Mouse (Mus musculus) testis, adult 2 months (tissue): ENCODE results near the gene Nr6a1.

ENCODE experiments used
- CTCF ChIP-seq: fragments of 200-500 bp; IDR thresholded peaks from 2 replicates; pipeline ENCODE4 v1.5.1; 2012; ENCODE audit warnings: low read depth, mild to moderate bottlenecking, inconsistent platforms, low read length, moderate library complexity; ENCODE audit not compliant: control insufficient read depth, insufficient read depth, insufficient replicate concordance
- POLR2A ChIP-seq: fragments of 200-500 bp; IDR thresholded peaks from 2 replicates; pipeline ENCODE4 v1.6.1; 2012; ENCODE audit warnings: low read depth, mild to moderate bottlenecking, inconsistent platforms, low read length, moderate library complexity; ENCODE audit not compliant: control insufficient read depth

DNA sequence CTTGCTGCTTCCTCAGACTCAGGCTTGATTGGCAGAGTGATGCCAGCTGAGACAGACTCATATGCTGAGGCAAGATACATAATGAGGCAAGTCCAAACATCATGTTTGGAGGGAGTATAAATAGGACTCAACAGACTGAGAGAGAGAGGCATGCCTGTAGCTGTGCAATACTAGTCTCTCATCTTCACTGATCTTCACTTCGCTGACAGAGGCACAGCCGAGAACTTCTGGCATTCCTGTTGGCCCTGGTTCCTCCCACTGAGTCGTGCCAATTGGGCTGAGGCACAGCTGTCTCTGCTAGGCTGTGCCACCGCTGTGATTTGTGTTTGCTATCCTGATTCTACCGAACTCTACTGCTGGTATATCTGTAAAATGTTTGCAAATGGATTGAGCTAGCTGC, 21.4 kb downstream of the Nr6a1 start:
- TF ChIP-seq CTCF (no peak), POLR2A (no peak)
